Mouse (Mus musculus) layer of hippocampus, adult 18-20 months (tissue): Measurements from ENCODE around the gene Ankrd40. TPM values are rescaled to one million over a fixed set of nuclear protein-coding genes. Genes with fewer than 3 reads are reported as not detected.

ENCODE experiments used
- total RNA-seq, 2 experiments: library from RNA; stranded (reverse); gene quantifications; 2 replicates each; pipeline ENCODE4 v1.2.3; 2021

Gene Ankrd40
- total RNA-seq, 2 experiments from 2014 or later = 116 to 121 TPM

Other genes with a start within 250 kb of the Ankrd40 start
- gene Tob1, start 116.5 kb upstream of the Ankrd40 start, total RNA-seq = 10 to 100 TPM; 46.3 to 48.6 TPM
- gene Wfikkn2, start 82.0 kb upstream of the Ankrd40 start, total RNA-seq = under 1 TPM; 0.68 to 0.77 TPM
- not detected for gene Gm21885, start 46.1 kb upstream of the Ankrd40 start, total RNA-seq
- 100 to 1,000 TPM; 110 to 118 TPM for gene Luc7l3, start 6.0 kb upstream of the Ankrd40 start, total RNA-seq
- gene Abcc3, start 65.0 kb downstream of the Ankrd40 start, total RNA-seq = 1 to 10 TPM; 1.4 to 2.4 TPM
- gene Cacna1g, start 146.2 kb downstream of the Ankrd40 start, total RNA-seq = 10 to 100 TPM; 53.2 to 59.2 TPM
- under 1 TPM in 1 of 2 experiments, not detected in 1; 0.79 TPM for gene Spata20, start 158.2 kb downstream of the Ankrd40 start, total RNA-seq
- 1 to 10 TPM; 2.1 to 2.2 TPM for gene Epn3, start 172.0 kb downstream of the Ankrd40 start, total RNA-seq
- 1 to 10 TPM; 2.1 to 3.7 TPM for gene Mycbpap, start 193.7 kb downstream of the Ankrd40 start, total RNA-seq
- gene Rsad1, start 221.3 kb downstream of the Ankrd40 start, total RNA-seq = 1 to 10 TPM; 8.9 to 9.7 TPM
- gene Chad, start 237.0 kb downstream of the Ankrd40 start, total RNA-seq = under 1 TPM; 0.30 to 0.58 TPM